Mouse (Mus musculus): ENCODE measurements at regions not wholly inside any gene's neighbourhood (a gene's known extent, or its start where the extent isn't known, plus 50 kb on each side); places are given as distances from the start of the nearest gene placed in this dataset.

DNA sequence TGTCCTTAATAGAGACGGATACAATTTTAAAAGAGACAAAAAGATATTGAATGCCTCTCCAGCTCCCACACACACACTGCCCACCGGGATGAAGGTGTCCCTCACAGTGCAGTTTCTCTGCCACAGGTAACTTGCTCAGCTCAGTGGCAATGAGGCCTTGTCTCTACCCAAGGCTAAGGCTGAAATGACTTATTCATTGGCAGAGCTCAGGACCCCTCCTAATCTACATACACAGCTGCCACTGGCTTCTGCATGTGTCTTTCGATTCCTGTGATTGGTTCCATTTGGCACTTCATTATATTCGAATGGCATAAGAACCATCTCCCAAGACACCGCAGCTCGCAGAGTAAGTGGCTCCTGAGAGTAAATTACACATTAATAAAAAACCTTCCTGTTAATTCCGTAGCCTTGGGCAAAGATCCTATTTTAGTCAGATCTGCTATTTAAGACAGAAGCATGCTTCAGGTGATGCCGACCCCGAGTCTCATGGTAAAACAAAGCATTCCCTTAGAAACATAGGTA, 122.2 kb downstream of the Rap2a start:
- no peak overlapping the region for H3K27ac ChIP-seq (ENCODE audit: low read depth, low read length)
- WGBS = 70% methylated on average over 9 of the region's 9 CpGs
- H3K4me3 ChIP-seq (ENCODE audit: low read length) = no peak overlapping the region
- H3K4me2 ChIP-seq (ENCODE audit: low read length) = no peak overlapping the region
- ATAC-seq = no peak
- no peaks in the 10 kb centered on the region for H3K27me3 ChIP-seq (replicated peaks; ENCODE audit: control insufficient read depth, insufficient read depth, low read length)
- H3K36me3 ChIP-seq (ENCODE audit: control insufficient read depth, insufficient read depth, low read length) = no peaks in the 10 kb centered on the region
- H3K9ac ChIP-seq (ENCODE audit: low read depth, low read length) = no peak overlapping the region
- no peaks in the 10 kb centered on the region for H3K4me1 ChIP-seq (ENCODE audit: control insufficient read depth, insufficient read depth, low read depth, low read length)
- no peaks in the 10 kb centered on the region for H3K9me3 ChIP-seq (ENCODE audit: control insufficient read depth, low read length)

DNA sequence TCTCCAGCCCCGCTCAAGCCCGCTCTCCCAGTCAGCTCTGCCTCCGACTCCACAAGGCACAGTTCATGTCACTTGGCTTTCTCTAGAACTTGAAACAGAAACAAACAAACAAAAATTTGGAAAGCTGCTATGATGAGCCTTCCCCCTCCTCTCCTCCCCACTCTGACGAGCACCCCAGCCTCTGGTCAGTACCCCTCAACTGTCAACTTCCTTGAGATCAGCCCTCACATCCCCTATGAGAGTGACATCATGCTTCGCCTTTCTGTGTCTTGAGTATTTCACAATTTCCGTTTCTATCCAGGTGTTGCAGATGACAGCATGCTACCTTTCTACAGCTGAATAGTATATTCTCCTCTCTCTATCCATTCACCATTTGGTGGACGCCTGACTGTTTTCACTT, 123.3 kb downstream of the Rap2a start:
- no peaks in the 10 kb centered on the region for H3K4me1 ChIP-seq (ENCODE audit: control insufficient read depth, insufficient read depth, low read depth, low read length)
- no peaks in the 10 kb centered on the region for H3K9me3 ChIP-seq (ENCODE audit: control insufficient read depth, low read length)
- H3K4me2 ChIP-seq (ENCODE audit: low read length) = no peak overlapping the region
- H3K27me3 ChIP-seq (replicated peaks; ENCODE audit: control insufficient read depth, insufficient read depth, low read length) = no peaks in the 10 kb centered on the region
- no peaks in the 10 kb centered on the region for H3K36me3 ChIP-seq (ENCODE audit: control insufficient read depth, insufficient read depth, low read length)
- H3K9ac ChIP-seq (ENCODE audit: low read depth, low read length) = no peak overlapping the region
- ATAC-seq = no peak
- H3K4me3 ChIP-seq (ENCODE audit: low read length) = no peak overlapping the region
- H3K27ac ChIP-seq (ENCODE audit: low read depth, low read length) = no peak overlapping the region
- WGBS = 96% methylated on average over 7 of the region's 7 CpGs

DNA sequence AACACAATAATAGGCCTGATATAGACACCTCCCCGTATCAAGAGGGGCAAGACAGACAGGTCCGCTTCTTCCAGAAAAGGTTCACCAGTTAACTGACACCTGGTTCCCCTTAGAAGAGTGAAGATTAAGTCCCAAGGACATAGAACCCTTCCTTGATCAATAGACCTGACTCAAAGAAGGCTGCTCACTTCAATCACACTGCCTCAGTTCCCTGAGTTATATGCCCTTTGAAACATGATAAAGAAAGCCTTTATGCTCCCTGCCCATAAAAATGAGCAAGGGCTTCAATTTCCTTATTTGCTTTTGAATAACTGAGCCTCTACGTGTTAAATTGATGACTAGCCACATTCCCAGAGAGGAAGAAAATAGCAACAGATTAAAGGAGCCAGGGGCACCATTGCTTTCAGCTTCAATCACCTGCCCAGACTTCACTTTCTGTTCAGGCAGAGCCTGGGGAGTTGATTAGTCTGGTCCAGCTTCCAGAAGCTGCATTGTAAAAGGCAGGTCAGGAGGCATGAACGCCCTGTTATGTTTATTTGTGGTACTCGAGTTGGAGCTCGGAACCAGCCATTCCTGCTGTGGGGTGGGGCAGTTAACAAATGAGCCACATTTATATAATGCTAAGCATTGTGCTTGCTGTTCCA, 125.7 kb downstream of the Rap2a start:
- H3K4me2 ChIP-seq (ENCODE audit: low read length) = no peak overlapping the region
- H3K4me3 ChIP-seq (ENCODE audit: low read length) = no peak overlapping the region
- ATAC-seq = no peak
- no peaks in the 10 kb centered on the region for H3K36me3 ChIP-seq (ENCODE audit: control insufficient read depth, insufficient read depth, low read length)
- 52% methylated on average over 6 of the region's 6 CpGs for WGBS
- no peaks in the 10 kb centered on the region for H3K4me1 ChIP-seq (ENCODE audit: control insufficient read depth, insufficient read depth, low read depth, low read length)
- no peak overlapping the region for H3K9ac ChIP-seq (ENCODE audit: low read depth, low read length)
- no peaks in the 10 kb centered on the region for H3K27me3 ChIP-seq (replicated peaks; ENCODE audit: control insufficient read depth, insufficient read depth, low read length)
- no peaks in the 10 kb centered on the region for H3K9me3 ChIP-seq (ENCODE audit: control insufficient read depth, low read length)
- H3K27ac ChIP-seq (ENCODE audit: low read depth, low read length) = no peak overlapping the region

DNA sequence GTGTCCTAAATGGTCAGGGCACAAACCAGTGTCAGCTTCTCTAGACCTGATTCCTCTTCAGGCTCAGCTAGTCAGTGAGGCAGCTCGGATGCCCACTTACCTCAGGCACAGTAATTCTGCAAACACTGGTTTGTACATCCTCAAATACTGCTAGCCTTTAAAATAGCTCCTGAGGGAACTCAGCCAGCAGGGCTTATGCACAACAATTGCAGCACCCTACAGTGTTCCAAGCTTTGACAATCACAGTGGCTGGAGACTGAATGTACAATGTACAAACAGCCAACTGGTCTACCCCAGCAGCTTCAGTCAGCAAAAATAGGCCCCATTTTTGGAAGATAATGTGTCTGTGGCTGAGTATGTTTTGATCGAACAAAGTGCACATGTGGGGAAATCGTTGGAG, 129.6 kb downstream of the Rap2a start:
- Histone ChIP-seq H3K9me3 (ENCODE audit: control insufficient read depth, low read length) (no peaks in the 10 kb centered on the region), H3K9ac (ENCODE audit: low read depth, low read length) (no peak overlapping the region), H3K4me1 (ENCODE audit: control insufficient read depth, insufficient read depth, low read depth, low read length) (no peaks in the 10 kb centered on the region), H3K27me3 (replicated peaks; ENCODE audit: control insufficient read depth, insufficient read depth, low read length) (no peaks in the 10 kb centered on the region), H3K36me3 (ENCODE audit: control insufficient read depth, insufficient read depth, low read length) (no peaks in the 10 kb centered on the region), H3K27ac (ENCODE audit: low read depth, low read length) (no peak overlapping the region), H3K4me2 (ENCODE audit: low read length) (no peak overlapping the region), H3K4me3 (ENCODE audit: low read length) (no peak overlapping the region)
- ATAC-seq = no peak
- WGBS = 82% methylated on average over 3 of the region's 3 CpGs

DNA sequence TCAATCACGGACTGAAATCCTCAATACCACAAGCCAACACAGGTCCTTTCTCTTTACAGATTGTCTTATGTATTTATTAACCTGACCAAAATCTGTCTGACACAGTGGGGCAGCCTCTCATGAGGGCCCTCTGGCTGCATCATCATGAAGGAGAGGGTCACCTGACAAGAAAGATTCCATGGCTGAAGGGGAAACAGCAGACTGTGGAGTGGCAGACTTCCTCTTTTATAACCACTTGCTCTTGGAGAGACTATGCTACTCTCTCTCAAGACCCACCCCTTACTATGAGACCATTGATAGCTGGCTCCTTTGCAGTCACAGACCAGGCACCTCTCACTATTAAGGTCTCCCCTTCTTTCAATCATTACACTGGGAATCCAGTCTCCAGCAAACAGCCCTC, 133.1 kb downstream of the Rap2a start:
- Histone ChIP-seq H3K4me2 (ENCODE audit: low read length) (no peak overlapping the region), H3K9me3 (ENCODE audit: control insufficient read depth, low read length) (no peaks in the 10 kb centered on the region), H3K4me3 (ENCODE audit: low read length) (no peak overlapping the region), H3K27me3 (replicated peaks; ENCODE audit: control insufficient read depth, insufficient read depth, low read length) (no peaks in the 10 kb centered on the region), H3K4me1 (ENCODE audit: control insufficient read depth, insufficient read depth, low read depth, low read length) (no peaks in the 10 kb centered on the region), H3K9ac (ENCODE audit: low read depth, low read length) (no peak overlapping the region), H3K27ac (ENCODE audit: low read depth, low read length) (no peak overlapping the region), H3K36me3 (ENCODE audit: control insufficient read depth, insufficient read depth, low read length) (no peaks in the 10 kb centered on the region)
- WGBS = 89% methylated on average over 1 of the region's 1 CpGs
- no peak for ATAC-seq

DNA sequence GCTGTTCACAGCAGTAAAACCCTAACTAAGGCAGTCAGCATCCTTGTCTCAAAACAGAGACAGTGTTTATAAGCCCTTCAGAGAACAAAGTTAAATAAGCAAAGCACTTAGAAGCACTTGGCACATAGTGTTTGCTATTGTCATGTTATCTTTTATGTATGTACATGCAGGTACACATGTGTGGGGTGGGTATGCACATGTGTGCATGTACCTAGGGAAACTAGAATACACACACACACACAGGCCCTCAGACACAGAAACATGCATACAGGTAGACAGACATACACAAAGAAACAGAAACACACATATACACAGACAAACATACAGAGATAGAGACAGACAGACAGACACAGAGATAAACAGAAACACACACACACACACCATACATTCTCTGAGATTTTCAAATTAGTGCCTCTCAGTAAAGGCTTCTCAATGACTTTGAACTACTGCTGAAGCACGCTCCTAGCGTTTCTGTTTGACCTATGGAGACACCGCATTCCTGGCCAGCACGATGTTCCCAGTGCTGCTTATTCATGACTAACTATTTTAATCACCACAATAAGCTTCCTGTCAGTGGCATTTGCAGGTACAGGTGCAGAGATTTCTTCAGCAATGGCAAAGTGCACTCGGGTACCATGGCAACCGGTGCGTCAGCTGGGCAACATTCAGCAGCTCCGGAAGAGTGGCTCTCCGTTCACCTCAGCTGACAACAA, 148.1 kb downstream of the Rap2a start:
- H3K27ac ChIP-seq (ENCODE audit: low read depth, low read length) = peak overlapping the region; percentile 79
- no peak overlapping the region for H3K4me2 ChIP-seq (ENCODE audit: low read length)
- H3K4me3 ChIP-seq (ENCODE audit: low read length) = no peak overlapping the region
- H3K9ac ChIP-seq (ENCODE audit: low read depth, low read length) = no peak overlapping the region
- peaks cover 8% of the 10 kb centered on the region; the same call in 1 of the 2 replicates for H3K4me1 ChIP-seq (ENCODE audit: control insufficient read depth, insufficient read depth, low read depth, low read length)
- H3K27me3 ChIP-seq (replicated peaks; ENCODE audit: control insufficient read depth, insufficient read depth, low read length) = no peaks in the 10 kb centered on the region
- H3K36me3 ChIP-seq (ENCODE audit: control insufficient read depth, insufficient read depth, low read length) = no peaks in the 10 kb centered on the region
- no peaks in the 10 kb centered on the region for H3K9me3 ChIP-seq (ENCODE audit: control insufficient read depth, low read length)
- peak; percentile 90 for ATAC-seq
- whole genome bisulfite sequencing = 56% methylated on average over 9 of the region's 9 CpGs

DNA sequence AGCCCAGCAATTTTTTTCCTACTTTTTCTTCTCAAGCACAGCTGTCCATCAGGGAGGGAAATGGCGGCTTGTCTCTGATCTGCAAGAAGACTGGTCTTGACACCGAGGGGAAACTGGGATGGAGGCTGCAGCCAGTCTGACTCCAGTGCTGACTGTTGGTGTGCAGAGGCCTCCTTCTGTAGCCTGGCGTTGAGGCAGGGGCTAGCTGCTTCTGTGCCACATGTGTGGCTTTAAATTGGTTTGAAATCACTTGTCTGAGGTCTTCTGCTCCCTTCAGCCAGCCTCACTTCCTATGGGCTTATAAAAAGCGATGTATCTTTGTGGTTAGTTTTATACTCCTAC, 148.7 kb downstream of the Rap2a start:
- peak overlapping the region; percentile 79 for H3K27ac ChIP-seq (ENCODE audit: low read depth, low read length)
- peaks cover 8% of the 10 kb centered on the region; the same call in 1 of the 2 replicates for H3K4me1 ChIP-seq (ENCODE audit: control insufficient read depth, insufficient read depth, low read depth, low read length)
- H3K9ac ChIP-seq (ENCODE audit: low read depth, low read length) = no peak overlapping the region
- peak; percentile 64 for ATAC-seq
- no peak overlapping the region for H3K4me2 ChIP-seq (ENCODE audit: low read length)
- no peaks in the 10 kb centered on the region for H3K27me3 ChIP-seq (replicated peaks; ENCODE audit: control insufficient read depth, insufficient read depth, low read length)
- H3K9me3 ChIP-seq (ENCODE audit: control insufficient read depth, low read length) = no peaks in the 10 kb centered on the region
- no peak overlapping the region for H3K4me3 ChIP-seq (ENCODE audit: low read length)
- 63% methylated on average over 4 of the region's 4 CpGs for WGBS
- no peaks in the 10 kb centered on the region for H3K36me3 ChIP-seq (ENCODE audit: control insufficient read depth, insufficient read depth, low read length)

DNA sequence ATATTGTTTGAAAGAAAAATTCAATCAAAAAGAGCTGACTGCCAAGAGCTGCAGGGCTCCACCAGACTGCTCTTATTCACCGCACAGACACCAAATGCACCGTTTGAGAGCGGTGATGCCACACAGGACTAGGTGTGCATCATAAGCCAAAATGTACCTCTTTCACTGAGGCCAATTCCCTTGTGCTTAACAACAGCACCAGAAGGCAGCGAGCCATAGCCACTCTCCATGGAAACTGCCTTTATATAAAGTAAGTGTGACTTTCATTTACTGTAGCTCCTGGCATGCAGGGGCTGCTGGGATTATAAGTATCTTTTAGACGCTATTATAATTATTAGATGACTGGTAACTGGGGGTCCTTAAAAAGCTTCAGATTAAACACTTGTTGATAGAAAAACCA, 154.5 kb downstream of the Rap2a start:
- Histone ChIP-seq H3K27ac (ENCODE audit: low read depth, low read length) (no peak overlapping the region), H3K4me2 (ENCODE audit: low read length) (no peak overlapping the region), H3K27me3 (replicated peaks; ENCODE audit: control insufficient read depth, insufficient read depth, low read length) (no peaks in the 10 kb centered on the region), H3K9ac (ENCODE audit: low read depth, low read length) (no peak overlapping the region), H3K4me3 (ENCODE audit: low read length) (no peak overlapping the region), H3K36me3 (ENCODE audit: control insufficient read depth, insufficient read depth, low read length) (no peaks in the 10 kb centered on the region), H3K4me1 (ENCODE audit: control insufficient read depth, insufficient read depth, low read depth, low read length) (0 out of 2 replicates have a peak, but pooled peaks cover 2% of the 10 kb centered on the region), H3K9me3 (ENCODE audit: control insufficient read depth, low read length) (no peaks in the 10 kb centered on the region)
- 64% methylated on average over 5 of the region's 5 CpGs for WGBS
- no peak for ATAC-seq

DNA sequence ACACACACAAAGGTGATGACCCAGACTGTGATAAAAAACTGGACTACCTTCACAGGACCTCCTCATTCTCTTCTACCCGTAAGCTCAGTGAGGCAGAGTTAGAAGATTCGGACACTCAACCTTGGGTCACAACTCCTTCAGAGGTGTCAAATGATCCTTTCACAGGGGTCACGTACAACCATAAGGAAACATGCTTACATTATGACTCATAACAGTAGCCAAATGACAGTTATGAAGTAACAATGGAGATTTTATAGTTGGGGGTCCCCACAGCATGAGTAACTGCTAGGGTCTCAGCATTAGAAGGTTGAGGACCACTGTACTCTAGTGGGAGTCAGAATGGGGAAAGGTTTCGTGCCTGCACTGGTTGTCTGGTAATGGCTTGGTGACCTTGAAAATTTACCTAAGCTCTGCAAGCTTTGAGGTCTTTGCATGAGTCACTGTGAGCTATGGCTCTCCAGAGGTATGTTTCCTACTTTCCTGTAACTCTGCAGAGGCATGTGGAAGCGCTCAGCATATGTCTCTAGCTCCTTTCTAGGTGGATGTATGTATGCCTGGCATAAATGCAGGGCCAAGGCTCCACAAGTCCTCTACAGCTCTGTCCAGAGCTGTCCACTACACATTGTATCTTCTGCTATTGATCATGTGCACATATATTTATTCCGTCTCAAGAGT, 158.6 kb downstream of the Rap2a start:
- no peak overlapping the region for H3K9ac ChIP-seq (ENCODE audit: low read depth, low read length)
- 0 out of 2 replicates have a peak, but pooled peaks cover 2% of the 10 kb centered on the region for H3K4me1 ChIP-seq (ENCODE audit: control insufficient read depth, insufficient read depth, low read depth, low read length)
- H3K27ac ChIP-seq (ENCODE audit: low read depth, low read length) = no peak overlapping the region
- WGBS = 90% methylated on average over 6 of the region's 6 CpGs
- no peaks in the 10 kb centered on the region for H3K36me3 ChIP-seq (ENCODE audit: control insufficient read depth, insufficient read depth, low read length)
- no peak overlapping the region for H3K4me3 ChIP-seq (ENCODE audit: low read length)
- no peaks in the 10 kb centered on the region for H3K27me3 ChIP-seq (replicated peaks; ENCODE audit: control insufficient read depth, insufficient read depth, low read length)
- no peaks in the 10 kb centered on the region for H3K9me3 ChIP-seq (ENCODE audit: control insufficient read depth, low read length)
- no peak overlapping the region for H3K4me2 ChIP-seq (ENCODE audit: low read length)
- no peak for ATAC-seq

Data from hindbrain, embryonic 16.5 days (tissue).